Mouse (Mus musculus) cerebellum, adult 2 months (tissue): Measurements from ENCODE around the gene Lpo. TPM values are rescaled to one million over a fixed set of nuclear protein-coding genes. Genes with fewer than 3 reads are reported as not detected.
A peak's percentile ranks its signal among the peaks of the same experiment; 100 is the strongest.

Experiments used
- DNase-seq, 2 experiments: peaks; one replicate each; pipeline ENCODE4 v3.0.0; 2021
- H3K27ac ChIP-seq: fragments of 200-500 bp; 2 replicates; pipeline ENCODE4 v1.5.1; 2012; ENCODE audit warnings: low read length, control low read depth, inconsistent platforms; ENCODE audit not compliant: insufficient read depth
- H3K27me3 ChIP-seq: fragments of 200-500 bp; 2 replicates; pipeline ENCODE4 v1.6.1; 2012; ENCODE audit warnings: inconsistent platforms, mild to moderate bottlenecking, low read length, moderate library complexity; ENCODE audit not compliant: control insufficient read depth, insufficient read depth
- H3K4me1 ChIP-seq: fragments of 200-500 bp; 2 replicates; pipeline ENCODE4 v1.6.1; 2011; ENCODE audit warnings: low read length; ENCODE audit not compliant: control insufficient read depth, insufficient read depth
- H3K4me3 ChIP-seq: fragments of 200-500 bp; replicated peaks from 2 replicates; pipeline ENCODE3; 2011; ENCODE audit warnings: mild to moderate bottlenecking, low read depth, low read length, control low read depth; ENCODE audit not compliant: insufficient read depth
- CTCF ChIP-seq: fragments of 200-500 bp; IDR thresholded peaks from 2 replicates; pipeline ENCODE4 v1.5.1; 2011; ENCODE audit warnings: low read depth, mild to moderate bottlenecking, control low read depth, low read length, moderate library complexity, borderline replicate concordance; ENCODE audit not compliant: insufficient read depth
- POLR2A ChIP-seq: fragments of 200-500 bp; IDR thresholded peaks from 2 replicates; pipeline ENCODE4 v1.6.1; 2011; ENCODE audit warnings: low read length, control low read depth, borderline replicate concordance; ENCODE audit not compliant: insufficient read depth
- WGBS: fragments of 180-500 bp; shearing (Covaris S2); methylation state at CpG from one replicate; pipeline ENCODE4 v1.1.7; 2018; 5-methylcytosine and 5-hydroxymethylcytosine counted together
- polyA plus RNA-seq: library from polyadenylated mRNA; depleted of rRNA; stranded (reverse); fragments of >200 nt; gene quantifications from 2 replicates; pipeline ENCODE4 v1.2.3, GENCODE M21; 2012

The Lpo gene
- polyA plus RNA-seq, 1 experiment: 6.5 TPM

GRCm38 (mm10) chr11:87772354-87772753 lies 55.7 kb downstream of the Lpo start:
- 32% methylated on average over 3 of the region's 3 CpGs for WGBS

GRCm38 (mm10) chr11:87770989-87771388 lies 57.1 kb downstream of the Lpo start:
- Histone ChIP-seq H3K27me3 (no peaks in the 10 kb centered on the region), H3K4me3 (no peak overlapping the region), H3K4me1 (no peaks in the 10 kb centered on the region), H3K27ac (no peak overlapping the region)
- peak; percentile 63 to 79 for DNase-seq
- WGBS: 65% methylated on average over 3 of the region's 3 CpGs
- TF ChIP-seq CTCF (peak; percentile 89), POLR2A (no peak)

More at GRCm38 (mm10) chr11:87772354-87772753, 55.7 kb downstream of the Lpo start:
- no peak for TF ChIP-seq POLR2A
- Histone ChIP-seq H3K4me1 (peaks cover under 1% of the 10 kb centered on the region; the same call in 1 of the 2 replicates), H3K27ac (no peak overlapping the region), H3K4me3 (no peak overlapping the region), H3K27me3 (no peaks in the 10 kb centered on the region)
- no peak for DNase-seq

GRCm38 (mm10) chr11:87768745-87769144 lies 59.3 kb downstream of the Lpo start:
- Histone ChIP-seq H3K4me1 (0 out of 2 replicates have a peak, but pooled peaks cover 3% of the 10 kb centered on the region), H3K4me3 (no peak overlapping the region), H3K27ac (no peak overlapping the region), H3K27me3 (no peaks in the 10 kb centered on the region)
- 84% methylated on average over 4 of the region's 4 CpGs for WGBS
- DNase-seq: no peak
- TF ChIP-seq CTCF: no peak
- no peak for TF ChIP-seq POLR2A

- TF ChIP-seq POLR2A: peak; percentile 31; the same call in 1 of the 2 replicates
- no peak for TF ChIP-seq CTCF
- WGBS: under 1% methylated on average over 65 of the region's 65 CpGs
- H3K4me1 ChIP-seq: peaks cover 3% of the 10 kb centered on the region; the same call in 1 of the 2 replicates
Observed at GRCm38 (mm10) chr11:87763988-87764876, 63.9 kb downstream of the Lpo start.

GRCm38 (mm10) chr11:87763511-87763987 lies 64.5 kb downstream of the Lpo start:
- H3K4me3 ChIP-seq: peak overlapping the region; percentile 85
- H3K27ac ChIP-seq: peak overlapping the region; percentile 74
- peak; percentile 83 to 86 for DNase-seq
- peaks cover 3% of the 10 kb centered on the region; the same call in 1 of the 2 replicates for H3K4me1 ChIP-seq
- no peaks in the 10 kb centered on the region for H3K27me3 ChIP-seq
- 1% methylated on average over 17 of the region's 17 CpGs for WGBS
- TF ChIP-seq POLR2A: peak; percentile 55; the same call in 1 of the 2 replicates
- no peak for TF ChIP-seq CTCF

More at GRCm38 (mm10) chr11:87763988-87764876, 63.9 kb downstream of the Lpo start:
- Histone ChIP-seq H3K4me3 (peak overlapping the region; percentile 85), H3K27me3 (no peaks in the 10 kb centered on the region), H3K27ac (peak overlapping the region; percentile 74)
- peak; percentile 79 for DNase-seq

- H3K27me3 ChIP-seq: no peaks in the 10 kb centered on the region
- TF ChIP-seq POLR2A: 0 out of 2 replicates have a peak, but pooled peaks have one; percentile 18
- TF ChIP-seq CTCF: no peak
- peaks cover 3% of the 10 kb centered on the region; the same call in 1 of the 2 replicates for H3K4me1 ChIP-seq
- peak overlapping the region; percentile 74 for H3K27ac ChIP-seq
- peak in 1 of 2 experiments; percentile 65 for DNase-seq
- 5% methylated on average over 12 of the region's 12 CpGs for WGBS
- H3K4me3 ChIP-seq: peak overlapping the region; percentile 85
Observed at GRCm38 (mm10) chr11:87762702-87763385, 65.2 kb downstream of the Lpo start.
